Mouse (Mus musculus) cerebellum, adult (tissue): ENCODE results near the gene Gm34653.
"Not testable (repeated sequence)": the region's sequence is repeated elsewhere in the genome, so short reads cannot be mapped to it uniquely, and the experiment has no call there.

Experiments used
- ATAC-seq: cut with Nextera tagmentation; 2 replicates; pipeline ENCODE4 v1.9.2; 2017; ENCODE audit warnings: mild to moderate bottlenecking, moderate library complexity, mixed read lengths; ENCODE audit not compliant: insufficient number of reproducible peaks, low FRiP score, low TSS enrichment

The Gm34653 gene

DNA sequence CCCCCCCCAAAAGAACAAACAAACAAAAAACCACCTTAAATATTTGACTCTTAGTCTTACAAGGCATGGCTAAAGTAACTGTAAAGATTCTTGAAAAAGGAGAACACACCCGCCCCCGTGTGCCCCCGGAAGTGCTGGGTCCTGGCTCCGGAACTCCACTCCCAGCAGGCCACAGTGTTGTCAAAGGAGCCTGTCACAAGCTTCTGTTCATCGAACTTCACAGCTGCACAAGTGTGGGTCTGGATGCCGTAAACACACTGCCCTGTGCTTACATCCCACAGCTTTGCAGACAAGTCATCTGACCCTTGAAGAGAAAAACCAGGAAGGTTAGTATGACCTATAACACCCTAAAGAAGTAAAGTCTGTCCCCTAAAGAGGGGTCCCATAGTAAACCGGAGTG is 20.1 kb upstream of the Gm34653 start:
- no peak for ATAC-seq

DNA sequence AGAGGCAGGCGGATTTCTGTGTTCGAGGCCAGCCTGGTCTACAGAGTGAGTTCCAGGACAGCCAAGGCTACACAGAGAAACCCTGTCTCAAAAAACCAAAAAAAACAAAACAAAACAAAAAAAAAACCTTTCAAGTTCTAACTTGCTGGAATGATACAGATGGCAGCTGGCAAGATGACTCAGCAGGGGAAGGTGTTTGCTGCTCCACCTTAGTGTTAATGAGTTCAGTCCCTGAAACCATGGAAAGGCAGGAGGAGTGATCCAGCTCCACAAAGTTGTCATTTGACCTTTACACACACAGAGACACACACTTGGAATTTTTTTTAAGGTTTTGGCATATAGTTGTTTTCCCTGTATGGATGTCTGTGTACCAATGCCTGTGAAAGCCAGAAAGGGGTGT is 16.9 kb upstream of the Gm34653 start:
- not testable (repeated sequence) for ATAC-seq

DNA sequence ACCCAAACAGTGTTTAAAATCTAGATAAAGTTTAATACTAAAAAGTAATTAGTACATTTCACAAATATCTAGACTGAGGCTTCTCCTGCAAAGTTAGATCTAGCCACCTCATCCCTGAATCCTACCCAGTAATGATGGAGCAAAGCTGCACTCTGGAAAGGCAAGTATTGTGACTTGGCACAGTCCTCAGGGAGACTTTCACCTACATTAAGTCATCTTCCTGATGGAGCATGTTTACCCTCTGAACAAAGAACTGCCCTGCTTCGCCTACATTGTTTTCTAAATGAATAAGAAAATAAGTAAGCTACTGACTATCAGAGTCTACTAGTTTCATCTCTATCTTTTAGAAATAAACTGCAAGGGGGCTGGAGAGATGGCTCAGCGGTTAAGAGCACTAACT is 14.3 kb upstream of the Gm34653 start:
- ATAC-seq, result no peak

DNA sequence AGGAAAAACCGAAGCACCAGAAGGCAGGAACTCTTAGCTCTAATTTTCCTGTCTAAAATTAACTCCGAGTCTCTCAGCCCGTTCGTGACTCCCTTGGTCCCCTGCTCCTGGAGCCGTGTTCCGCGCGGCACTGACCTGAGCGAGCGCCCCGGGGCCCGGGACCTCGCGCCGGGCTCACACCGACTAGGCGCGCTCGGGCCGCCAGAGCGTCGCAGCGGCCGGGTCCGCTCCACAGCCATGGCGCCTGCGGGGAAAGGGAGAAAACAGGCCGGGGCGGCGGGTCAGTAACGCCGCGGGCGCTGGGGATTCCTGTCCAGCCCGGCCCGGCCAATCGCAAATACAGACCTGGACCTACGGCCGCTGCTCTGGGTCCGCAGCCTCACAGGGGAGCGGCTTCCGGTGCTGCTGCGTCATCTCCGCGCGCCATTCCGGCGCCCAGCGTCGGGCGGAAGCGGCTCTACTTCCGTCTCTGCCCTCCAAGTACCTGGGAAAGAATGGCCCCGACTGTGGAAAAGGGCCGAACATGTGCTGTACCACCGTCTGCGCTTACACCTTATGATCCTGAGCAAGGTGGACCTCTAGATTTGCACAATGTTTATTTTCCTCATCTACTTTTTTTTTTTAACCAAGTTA is 6.9 kb upstream of the Gm34653 start, which contains the start of gene Fbxw2:
Gene Fbxw2 (minus strand): TSS at position 485 of the 633 bp plus-strand sequence.
- ATAC-seq, result peak; percentile 97

DNA sequence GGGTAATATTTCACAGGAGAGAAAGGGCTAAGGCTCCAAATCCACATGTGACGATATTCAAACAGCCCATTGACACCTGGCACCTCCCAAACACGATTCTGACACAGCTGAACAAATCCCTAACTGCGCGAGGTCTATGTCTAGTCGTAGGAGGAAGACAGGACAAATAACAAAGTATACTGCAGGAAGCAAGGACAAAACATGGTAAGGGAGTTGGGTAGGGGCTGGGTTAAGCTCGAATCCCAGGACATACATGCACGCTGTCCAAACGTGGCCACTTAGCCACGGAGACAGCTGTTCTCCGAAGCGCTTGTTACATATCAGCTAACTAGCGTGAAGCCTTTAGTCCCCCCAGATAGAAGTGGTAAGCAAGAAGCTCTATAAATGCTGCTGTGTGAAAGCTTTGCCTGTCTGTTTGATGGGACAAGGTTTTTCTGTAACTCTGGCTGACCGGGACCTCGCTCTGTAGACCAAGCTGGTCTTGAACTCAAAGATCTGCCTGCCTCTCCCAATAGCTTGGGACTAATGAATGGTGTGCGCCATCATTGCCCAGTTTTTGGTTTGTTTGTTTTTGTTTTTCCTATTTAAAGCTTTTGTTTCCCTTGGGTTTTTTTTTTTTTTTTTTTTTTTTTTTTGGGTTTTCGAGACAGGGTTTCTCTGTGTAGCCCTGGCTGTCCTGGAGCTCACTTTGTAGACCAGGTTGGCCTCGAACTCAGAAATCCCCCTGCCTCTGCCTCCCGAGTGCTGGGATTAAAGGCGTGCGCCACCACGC is 6.2 kb upstream of the Gm34653 start:
- no peak for ATAC-seq

DNA sequence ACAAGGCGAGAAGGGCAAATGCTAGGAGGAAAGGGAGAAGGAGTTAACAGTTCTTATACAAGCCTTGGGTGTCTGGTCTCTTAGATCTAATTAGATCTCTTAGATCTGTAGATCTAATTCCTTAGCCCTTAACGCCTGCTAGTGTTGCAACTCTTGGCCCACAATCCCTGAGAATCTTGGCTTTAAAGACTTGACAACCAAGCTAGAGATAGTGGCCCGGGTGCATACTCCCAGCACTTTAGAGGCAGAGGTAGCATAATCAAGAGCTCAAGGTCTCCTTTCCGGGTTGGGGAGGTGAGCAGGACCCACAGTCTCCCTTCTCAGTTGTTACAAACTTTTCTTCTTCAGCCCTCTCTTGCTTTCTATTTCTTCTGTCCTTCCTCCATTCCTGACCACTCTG is 5.2 kb upstream of the Gm34653 start:
- no peak for ATAC-seq

DNA sequence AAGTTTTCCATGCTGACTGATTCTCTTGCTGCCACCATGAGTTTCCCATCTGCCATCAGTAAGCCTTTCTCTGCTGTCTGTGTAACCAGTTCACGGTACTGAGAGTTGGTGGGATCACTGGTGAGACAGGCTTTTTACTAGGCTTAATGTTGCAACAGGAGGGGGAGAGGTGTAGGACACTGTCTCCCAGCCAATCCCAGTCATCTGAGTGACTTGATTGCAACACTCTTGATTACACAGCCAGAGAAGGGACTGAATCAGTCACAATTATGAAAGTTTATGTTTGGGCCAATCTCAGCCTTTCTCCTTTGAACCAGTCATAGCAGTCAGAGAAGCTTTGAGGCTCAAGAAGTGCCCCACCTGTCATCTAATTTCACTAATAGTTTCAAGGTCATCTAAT is 4.8 kb upstream of the Gm34653 start:
- ATAC-seq, result no peak

DNA sequence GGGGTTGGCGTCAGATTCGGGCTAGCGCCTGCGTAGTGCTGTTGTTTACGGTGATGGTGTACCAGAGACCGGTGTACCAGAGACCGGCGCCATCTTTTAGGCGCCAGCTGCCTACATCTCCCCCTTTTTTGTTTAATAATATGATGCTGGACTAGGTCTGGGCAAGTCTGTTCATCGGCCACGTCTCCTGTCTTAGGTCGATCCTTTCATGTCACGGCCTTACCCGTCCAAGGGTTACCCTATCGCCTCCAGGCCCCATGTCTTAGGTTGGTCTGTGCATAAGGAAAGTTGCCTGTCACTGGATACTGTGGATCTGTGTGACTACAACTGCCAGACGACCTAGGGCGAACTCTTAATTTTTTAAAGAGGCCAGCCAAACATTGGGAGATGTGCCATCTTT is 2.7 kb upstream of the Gm34653 start:
- not testable (repeated sequence) for ATAC-seq

DNA sequence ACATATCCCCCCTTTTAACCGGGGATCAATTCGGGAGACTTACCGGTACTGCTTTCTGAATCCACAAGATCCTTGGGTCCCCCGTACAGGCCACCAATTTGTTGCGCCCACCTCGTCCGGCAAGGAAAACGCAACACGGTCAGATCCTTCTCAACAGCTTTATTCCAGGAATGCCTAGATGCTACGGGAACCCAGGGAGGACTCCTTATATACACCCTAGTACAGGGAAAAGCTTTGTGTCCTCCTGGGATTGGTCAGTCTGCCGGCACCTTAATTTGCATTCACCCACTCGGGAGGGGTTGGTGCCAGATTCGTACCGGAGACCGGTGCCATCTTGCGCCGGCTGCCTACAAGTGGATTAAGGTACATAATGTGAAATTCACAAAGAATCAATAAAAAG is 817 bp downstream of the Gm34653 start:
- no peak for ATAC-seq

DNA sequence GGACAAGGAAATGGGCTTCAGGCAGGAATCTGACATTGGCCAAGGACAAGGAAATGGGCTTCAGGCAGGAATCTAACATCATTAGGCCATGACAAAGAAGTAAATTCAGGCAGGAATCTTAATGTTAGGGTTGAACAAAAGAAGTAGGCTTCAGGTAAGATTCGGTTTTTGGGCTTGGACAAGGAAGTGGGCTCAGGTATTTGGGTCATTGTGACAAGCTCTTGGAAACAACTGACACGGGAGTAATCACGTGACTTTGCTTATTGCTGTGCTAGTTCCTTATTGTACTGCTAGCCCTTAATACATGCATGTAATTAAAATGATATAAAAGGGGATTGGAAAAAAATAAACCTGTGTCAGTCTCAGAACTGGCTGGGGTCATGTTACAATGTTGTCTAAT is 2.9 kb downstream of the Gm34653 start:
- ATAC-seq, result no peak

DNA sequence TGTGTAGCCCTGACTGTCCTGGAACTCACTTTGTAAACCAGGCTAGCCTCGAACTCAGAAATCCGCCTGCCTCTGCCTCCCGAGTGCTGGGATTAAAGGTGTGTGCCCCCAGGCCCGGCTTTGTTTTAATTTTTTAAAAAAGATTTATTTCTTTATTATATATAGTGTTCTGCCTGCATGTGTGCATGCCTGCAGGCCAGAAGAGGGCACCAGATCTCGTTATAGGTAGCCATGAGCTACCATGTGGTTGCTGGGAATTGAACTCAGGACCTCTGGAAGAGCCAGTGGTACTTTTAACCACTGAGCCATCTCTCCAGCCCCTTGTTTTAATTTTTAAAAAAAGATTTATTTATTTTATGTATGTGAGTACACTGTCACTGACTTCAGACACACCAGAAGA is 7.3 kb downstream of the Gm34653 start:
- ATAC-seq, result not testable (repeated sequence)

DNA sequence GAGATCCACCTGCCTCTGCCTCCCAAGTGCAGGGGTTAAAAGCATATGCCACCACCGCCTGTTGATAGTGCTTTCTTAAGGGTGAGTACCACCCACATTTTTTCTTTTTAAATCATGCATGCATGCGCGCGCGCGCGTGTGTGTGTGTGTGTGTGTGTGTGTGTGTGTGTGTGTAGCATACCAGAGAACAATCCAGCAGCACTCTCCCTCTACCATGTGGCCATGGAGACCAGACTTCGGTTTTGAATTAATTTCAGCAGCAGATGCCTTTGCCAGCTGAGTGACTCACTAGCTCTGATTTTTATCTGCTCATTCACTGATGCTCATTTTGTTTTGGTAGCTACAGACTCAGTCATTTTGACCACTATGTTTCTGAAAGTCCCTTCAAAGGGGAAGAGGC is 8.9 kb downstream of the Gm34653 start:
- ATAC-seq, result no peak

DNA sequence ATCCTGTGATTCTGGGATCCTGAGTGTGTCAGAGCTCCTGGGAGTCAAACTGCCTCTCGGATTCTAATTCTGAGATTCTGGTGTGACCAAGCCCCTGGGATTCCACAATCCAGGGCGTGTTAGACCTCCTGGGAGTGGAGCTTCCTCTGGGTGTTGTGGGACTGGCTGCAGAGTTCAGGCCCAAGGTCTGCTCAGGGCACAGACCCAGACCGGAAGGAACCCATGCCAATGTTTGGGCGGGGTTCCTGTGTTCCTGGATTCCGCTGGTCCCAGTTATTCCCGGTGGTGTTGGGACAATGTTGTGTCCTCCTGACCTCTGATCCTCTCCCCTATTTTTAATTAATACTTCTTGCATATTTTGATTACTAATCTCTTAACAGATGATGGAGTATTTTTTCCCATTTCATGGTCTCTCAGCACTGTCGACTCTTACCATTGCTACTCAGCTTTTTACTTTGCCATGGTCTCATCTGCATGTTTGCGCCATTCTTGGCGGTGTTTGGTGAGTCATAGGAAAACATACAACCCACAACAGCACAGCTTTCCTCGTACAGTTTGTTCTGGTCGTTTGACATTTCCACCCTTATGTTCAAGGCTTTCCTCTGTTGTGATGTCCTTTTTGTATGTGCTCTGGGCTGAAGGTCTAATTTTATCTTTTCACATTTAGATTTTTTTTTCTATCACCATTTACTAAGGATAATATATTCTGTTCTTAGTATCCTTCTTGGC is 10.6 kb downstream of the Gm34653 start:
- no peak for ATAC-seq

DNA sequence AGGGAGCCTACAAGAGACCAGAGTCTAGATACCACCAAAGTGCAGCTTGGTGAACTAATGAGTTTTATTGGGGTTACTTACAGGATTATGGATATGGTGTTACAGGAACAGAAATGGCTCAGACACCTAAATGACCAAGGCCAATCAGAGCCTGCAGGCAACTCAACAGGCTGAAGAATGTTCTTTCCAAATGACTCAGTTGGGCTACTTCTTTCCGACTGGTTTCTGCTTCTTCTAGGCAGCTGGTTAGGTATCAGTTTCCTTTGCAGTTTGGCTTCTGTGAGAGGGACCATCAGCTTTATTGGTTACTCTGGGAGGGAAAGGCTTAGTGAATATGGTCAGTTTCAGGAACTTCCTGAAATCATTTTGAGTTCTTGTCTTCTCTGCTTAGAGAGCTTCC is 14.9 kb downstream of the Gm34653 start:
- ATAC-seq, result no peak

DNA sequence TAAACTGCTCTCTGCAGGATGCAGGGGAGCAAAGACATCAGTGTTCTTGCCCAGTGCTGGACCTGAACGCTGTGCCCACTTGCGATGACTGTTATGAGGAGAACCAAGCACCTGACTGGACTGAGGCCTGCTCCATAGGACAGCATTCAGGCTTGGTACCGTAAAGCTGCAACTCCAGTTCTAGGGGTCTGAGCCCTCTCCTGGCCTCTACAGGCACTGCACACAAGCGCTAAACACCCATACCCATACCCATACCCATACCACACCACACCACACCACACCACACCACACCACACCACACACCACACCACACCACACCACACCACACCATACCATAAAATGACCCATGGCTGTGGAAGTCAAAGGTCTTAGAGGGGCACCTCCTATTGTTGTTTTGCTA is 22.5 kb downstream of the Gm34653 start:
- no peak for ATAC-seq

DNA sequence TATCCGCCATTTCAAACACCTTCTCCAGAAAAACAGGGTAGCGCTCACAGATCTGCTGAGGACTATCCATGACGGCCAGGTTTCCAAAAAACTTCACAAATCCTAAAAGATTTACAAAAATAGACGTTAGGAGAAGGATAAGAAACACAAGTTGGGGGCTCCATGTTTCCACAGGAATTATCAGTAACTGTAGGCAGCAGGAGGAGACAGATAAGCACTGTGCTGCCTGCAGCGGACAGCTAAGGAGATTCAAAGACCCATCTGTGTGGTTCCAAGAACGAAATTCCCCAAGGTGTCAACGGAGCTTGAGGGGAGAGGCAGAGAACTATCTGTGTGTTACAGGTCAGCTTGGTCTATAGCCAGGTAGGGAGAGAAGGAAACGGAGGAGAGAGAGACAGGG is 24.9 kb downstream of the Gm34653 start:
- ATAC-seq, result no peak

DNA sequence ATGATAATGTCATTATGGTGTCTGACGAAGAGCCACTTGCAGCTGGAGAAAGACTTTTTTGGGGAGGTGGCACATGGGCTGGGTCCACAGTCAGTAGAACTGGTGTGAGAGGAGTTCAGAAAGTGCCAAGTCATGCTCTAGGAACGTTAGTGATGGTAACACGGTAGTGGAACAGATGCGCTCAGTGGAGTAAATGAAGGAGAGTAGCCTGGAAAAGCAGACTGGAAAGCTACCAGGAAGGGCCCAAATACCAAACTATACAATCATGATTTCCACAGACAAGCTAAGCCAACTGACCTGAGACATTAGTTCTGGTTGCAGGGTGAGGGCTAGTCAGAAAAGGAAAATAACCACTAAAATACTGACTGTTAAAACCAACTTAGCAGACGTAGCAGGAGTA is 36.9 kb downstream of the Gm34653 start:
- ATAC-seq, result no peak

DNA sequence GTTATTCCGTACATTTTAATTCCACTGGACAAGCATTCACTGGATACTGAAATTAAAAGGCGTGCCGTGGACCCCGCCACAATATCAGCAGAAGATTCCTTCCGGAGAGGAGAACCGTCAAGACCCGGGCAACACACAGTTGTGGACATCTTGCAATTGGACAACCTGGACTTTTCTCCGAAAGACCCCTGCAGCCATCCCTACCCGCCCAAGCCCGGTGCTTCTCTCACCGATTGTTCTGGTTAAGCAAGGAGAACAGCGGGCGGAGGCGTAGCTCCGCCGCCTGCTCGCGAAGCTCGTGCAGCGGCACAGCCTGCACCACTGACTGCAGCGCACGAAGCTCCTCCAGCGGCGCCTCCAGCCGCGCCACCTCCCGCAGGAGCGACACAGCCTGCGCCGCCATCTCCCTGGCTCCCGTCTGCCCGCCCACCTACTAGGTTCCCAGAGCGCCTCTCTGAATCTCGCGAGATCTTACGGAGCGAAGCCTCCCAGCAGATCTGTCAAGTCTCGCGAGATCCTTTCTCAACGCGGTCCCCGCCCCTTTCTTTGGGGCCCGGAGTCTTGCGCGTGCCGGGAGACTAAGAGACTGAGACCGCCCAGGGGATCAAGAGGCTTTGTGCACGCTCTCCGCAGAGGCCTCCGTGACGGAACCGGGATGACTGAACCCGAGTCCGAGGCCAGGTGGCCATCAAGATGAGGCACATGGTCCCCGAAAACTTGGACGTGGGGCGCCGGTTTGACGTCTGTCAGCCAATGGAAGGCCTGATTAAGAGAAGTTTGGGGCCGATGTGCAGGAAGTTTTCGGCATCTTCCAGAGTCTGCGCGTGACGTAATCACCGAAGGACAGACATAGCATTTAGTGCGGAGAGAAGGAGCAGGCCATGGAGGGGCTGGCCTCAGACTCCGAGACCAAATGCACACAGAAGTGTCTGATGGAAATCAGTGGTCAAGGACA is 38.0 kb downstream of the Gm34653 start:
- ATAC-seq, result peak; percentile 98

DNA sequence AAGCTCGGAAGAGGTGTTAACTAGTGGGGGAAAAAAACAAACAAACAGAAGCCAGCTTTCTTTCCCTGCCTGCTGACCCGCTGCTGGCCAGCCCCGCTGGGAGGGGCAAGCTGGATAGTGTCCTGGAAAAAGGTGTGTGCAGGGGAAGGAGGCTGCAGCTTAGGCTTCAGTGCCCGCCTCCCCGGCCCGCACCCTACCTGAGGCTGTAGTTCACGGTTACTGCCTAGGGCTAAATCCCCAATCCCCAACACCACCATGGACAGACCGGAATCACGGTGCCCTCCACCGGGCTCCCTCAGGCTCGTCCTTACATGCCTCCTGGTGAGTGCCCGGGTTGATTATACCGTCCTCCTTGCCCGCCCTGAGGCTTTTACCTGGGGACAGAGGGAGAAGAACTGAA is 41.5 kb downstream of the Gm34653 start, which contains the start of gene Cutal:
Gene Cutal (plus strand): TSS at position 126 of the 400 bp plus-strand sequence.
- no peak for ATAC-seq

DNA sequence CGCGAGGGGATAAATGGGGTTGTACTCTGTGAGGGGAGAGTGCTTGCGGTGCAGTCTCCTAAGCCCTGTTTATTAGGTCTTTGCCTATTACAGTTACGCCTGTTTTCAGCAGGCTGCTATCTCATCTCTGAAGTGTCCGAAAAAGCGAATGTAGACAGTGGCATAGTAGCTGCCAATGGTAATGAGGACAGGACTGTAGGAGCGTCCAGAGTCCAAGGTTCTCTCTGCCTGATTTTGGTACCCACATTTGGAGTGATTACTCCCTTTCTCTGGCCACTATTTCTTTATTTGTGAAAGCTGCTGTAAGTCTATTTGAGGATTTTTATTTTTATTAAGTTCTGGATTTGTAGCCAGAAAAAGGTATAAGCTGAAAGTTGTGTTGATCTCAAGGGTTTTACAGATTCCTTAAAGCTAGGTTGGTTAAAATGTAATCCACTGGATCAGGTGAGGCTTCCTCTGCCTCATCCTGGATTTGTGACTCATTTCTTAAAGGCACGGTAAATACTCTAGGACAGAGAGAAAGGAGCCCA is 42.1 kb downstream of the Gm34653 start, which contains the start of gene Psmd5:
Gene Psmd5 (minus strand): TSS at position 153 of the 530 bp plus-strand sequence.
- no peak for ATAC-seq
